23 mouse cellular contexts compared by ENCODE assay signal in the genomic region with DNA sequence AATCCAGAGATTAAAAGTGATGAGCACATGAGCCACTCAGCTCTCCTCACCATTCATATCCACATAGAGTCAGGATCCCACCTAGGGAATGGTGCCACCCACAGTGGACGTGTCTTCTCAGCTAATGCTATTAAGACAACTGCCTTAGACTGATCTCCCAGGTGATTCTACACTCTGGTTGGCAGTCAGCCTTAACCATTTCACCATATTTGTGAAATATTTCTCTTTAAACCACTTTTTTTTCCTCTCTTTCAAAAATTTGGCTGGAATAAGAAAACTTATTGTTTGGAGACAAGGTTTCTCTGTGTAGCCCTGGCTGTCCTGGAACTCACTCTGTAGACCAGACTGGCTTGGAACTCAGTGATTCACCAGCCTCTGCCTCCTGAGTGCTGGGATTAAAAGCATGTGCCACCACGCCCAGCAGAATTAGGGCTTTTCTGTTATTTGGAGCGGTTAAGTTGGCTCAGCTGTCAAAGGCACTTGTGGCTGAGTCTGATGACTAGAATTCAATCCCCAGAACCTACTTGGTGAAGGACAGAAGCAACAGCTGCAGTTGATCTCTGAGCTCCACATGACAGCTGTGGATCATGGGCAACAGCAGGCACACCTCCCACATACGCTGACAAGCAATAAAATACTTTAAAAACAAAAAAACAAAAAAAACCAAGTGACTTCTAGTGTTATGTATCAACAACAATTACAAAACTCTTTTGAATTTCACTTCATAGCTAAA. TPM values are rescaled to one million over a fixed set of nuclear protein-coding genes. Genes with fewer than 3 reads are reported as not detected.
A peak's percentile ranks its signal among the peaks of the same experiment; 100 is the strongest.
DNase-seq lines count a peak whose midpoint lies in the region; ATAC-seq and TF ChIP-seq lines count a peak whose summit lies in the region.
"Had no signal": no experiment of that assay in that cellular context is flagged by ENCODE, and none has a peak within 500 bp of the region (broad histone marks: within the 10 kb centered on the region; RNA-seq: fewer than 3 reads in every experiment).

No protein-coding gene starts in this region.

- H3ac ChIP-seq in C2C12 (ENCODE audit: control insufficient read depth, insufficient read length, low read depth), result no peak overlapping the region

- no peak overlapping the region for H3K9ac ChIP-seq in lung, postnatal 0 days (replicated peaks; ENCODE audit: low read depth)
- H3K9ac ChIP-seq: embryonic facial prominence, embryonic 13.5 days; forebrain, embryonic 12.5 days; heart, embryonic 15.5 days; hindbrain, embryonic 13.5 days had no signal

- ATAC-seq in lung, postnatal 0 days, result peak; percentile 67
- ATAC-seq: CD4-positive, CD25-positive, alpha-beta regulatory T cell, adult 4 months; forebrain, embryonic 16.5 days; hindbrain, postnatal 0 days had no signal

- peak; percentile 56; the same call in 1 of the 2 replicates for TF ChIP-seq EP300 in lung, postnatal 0 days (IDR thresholded peaks at IDR 0.05)

- H3K9me3 ChIP-seq in lung, postnatal 0 days (ENCODE audit: low read length), result no peaks in the 10 kb centered on the region
- H3K9me3 ChIP-seq: forebrain, embryonic 12.5 days; heart, embryonic 15.5 days; hindbrain, embryonic 13.5 days had no signal

- peak; percentile 88 for DNase-seq in lung, postnatal 0 days (ENCODE audit: low spot score)
- no peak for DNase-seq in lung, postnatal 25 days (ENCODE audit: low spot score)
- peak; percentile 55 for DNase-seq in adipocyte (ENCODE audit: low spot score)
- DNase-seq in lung, postnatal 36 days, result peak; percentile 62
- DNase-seq in cerebellum, adult 9-11 months, result no peak
- DNase-seq in kidney, adult 2 months, result no peak
- DNase-seq: adrenal gland, postnatal 10 days; cerebellum, adult 11 months; cerebellum, adult 8-10 months; cerebellum, postnatal 25 days; gastrocnemius, postnatal 14 days; heart, adult 2 months; heart, postnatal 14 days had no signal

- 75% methylated on average over 4 of the region's 4 CpGs for whole genome bisulfite sequencing in lung, postnatal 0 days
- 90% methylated on average over 4 of the region's 4 CpGs for WGBS in kidney, adult 2 months

- TF ChIP-seq POLR2A in kidney, adult 2 months (IDR thresholded peaks at IDR 0.05; ENCODE audit: low read depth, low read length), result no peak

- H3K27me3 ChIP-seq in lung, postnatal 0 days (replicated peaks; ENCODE audit: insufficient read depth, low read length), result no peaks in the 10 kb centered on the region
- no peaks in the 10 kb centered on the region for H3K27me3 ChIP-seq in C2C12 (ENCODE audit: control insufficient read depth, insufficient read depth, insufficient read length)
- no peaks in the 10 kb centered on the region for H3K27me3 ChIP-seq in kidney, adult 2 months (replicated peaks; ENCODE audit: control insufficient read depth, insufficient read depth, low read length)

- H3K4me3 ChIP-seq in lung, postnatal 0 days (ENCODE audit: low read depth, low read length), result no peak overlapping the region
- H3K4me3 ChIP-seq in C2C12 (ENCODE audit: insufficient read depth, poor library complexity, severe bottlenecking), result no peak overlapping the region
- H3K4me3 ChIP-seq in kidney, adult 2 months (ENCODE audit: insufficient read depth, low read depth, low read length), result no peak overlapping the region
- H3K4me3 ChIP-seq: embryonic facial prominence, embryonic 13.5 days; forebrain, embryonic 12.5 days; heart, adult 2 months; heart, embryonic 15.5 days; hindbrain, embryonic 13.5 days had no signal

- peaks cover 5% of the 10 kb centered on the region; the same call in 1 of the 2 replicates for H3K4me1 ChIP-seq in lung, postnatal 0 days (ENCODE audit: insufficient read depth, low read depth, low read length)
- no peaks in the 10 kb centered on the region for H3K4me1 ChIP-seq in kidney, adult 2 months (ENCODE audit: control insufficient read depth, insufficient read depth, low read length)

- no peak overlapping the region for H3K4me2 ChIP-seq in lung, postnatal 0 days (replicated peaks; ENCODE audit: low read depth, low read length)
- H3K4me2 ChIP-seq: embryonic facial prominence, embryonic 13.5 days; forebrain, embryonic 12.5 days; heart, embryonic 11.5 days; heart, embryonic 15.5 days; hindbrain, embryonic 13.5 days had no signal

- no peaks in the 10 kb centered on the region for H3K36me3 ChIP-seq in lung, postnatal 0 days (ENCODE audit: insufficient read depth, low read length)
- no peaks in the 10 kb centered on the region for H3K36me3 ChIP-seq in C2C12 (ENCODE audit: control insufficient read depth, insufficient read depth)
- H3K36me3 ChIP-seq in kidney, adult 2 months (ENCODE audit: control insufficient read depth, insufficient read depth, low read length), result no peaks in the 10 kb centered on the region
- H3K36me3 ChIP-seq: embryonic facial prominence, embryonic 13.5 days; forebrain, embryonic 12.5 days; G1E; heart, embryonic 15.5 days; hindbrain, embryonic 13.5 days had no signal

- H3K79me2 ChIP-seq in C2C12 (ENCODE audit: control insufficient read depth, insufficient read depth), result no peaks in the 10 kb centered on the region

- no peak for TF ChIP-seq CTCF in lung, postnatal 0 days (IDR thresholded peaks at IDR 0.05)
- TF ChIP-seq CTCF in C2C12 (IDR thresholded peaks at IDR 0.05; ENCODE audit: control insufficient read depth, insufficient read depth, insufficient read length), result no peak
- no peak for TF ChIP-seq CTCF in kidney, adult 2 months (conservative IDR thresholded peaks at IDR 0.05; ENCODE audit: insufficient read depth, insufficient read length, low read depth, low read length)

- H3K79me3 ChIP-seq in C2C12 (ENCODE audit: low read depth), result no peaks in the 10 kb centered on the region

- H3K27ac ChIP-seq in lung, postnatal 0 days (ENCODE audit: low read length), result 0 out of 2 replicates have a peak overlapping the region, but pooled peaks have one; percentile 26
- H3K27ac ChIP-seq in kidney, adult 2 months (ENCODE audit: insufficient read depth, low read depth, low read length), result no peak overlapping the region
- H3K27ac ChIP-seq: embryonic facial prominence, embryonic 13.5 days; forebrain, embryonic 12.5 days; heart, adult 2 months; heart, embryonic 15.5 days; hindbrain, embryonic 13.5 days; hindbrain, postnatal 0 days had no signal

TF ChIP-seq in C2C12, 6 proteins besides CTCF, POLR2A, EP300 and RAD21:
- TF ChIP-seq FOSL1 (IDR thresholded peaks at IDR 0.05; ENCODE audit: insufficient read depth, low read length, poor library complexity, severe bottlenecking), result no peak
- no peak for TF ChIP-seq CEBPB (IDR thresholded peaks at IDR 0.05; ENCODE audit: low read depth)
- TF ChIP-seq MYOG (IDR thresholded peaks at IDR 0.05; ENCODE audit: control insufficient read depth, extremely low read depth, insufficient read length), result no peak
- TF ChIP-seq MYOD1 (IDR thresholded peaks at IDR 0.05; ENCODE audit: control insufficient read depth, insufficient read length, low read depth), result peak; percentile 99
- no peak for TF ChIP-seq MAX (IDR thresholded peaks at IDR 0.05)
- TF ChIP-seq USF1 (IDR thresholded peaks at IDR 0.05; ENCODE audit: low read depth), result no peak

RNA-seq across cellular contexts. Expression of a gene that starts 3.6 kb away (rescaled TPM):
- polyA plus RNA-seq in lung, postnatal 0 days (2015; fragmentation: Nextera tagmentation; extraction: Ambion mirVana), result 32.7 and 37.9 TPM in 2 replicates
- polyA plus RNA-seq in C2C12 (2012; fragmentation: generic; extraction: Trizol), result 78.8 TPM
- 8.3 and 11.2 TPM in 2 replicates for polyA plus RNA-seq in kidney, adult 2 months (2012; rRNA removed)
- polyA plus RNA-seq: G1E had no signal

RNA-seq across cellular contexts. Expression of a gene that starts 54.0 kb away (rescaled TPM):
- polyA plus RNA-seq in lung, postnatal 0 days (2015; fragmentation: Nextera tagmentation; extraction: Ambion mirVana), result 0.76 and 1.1 TPM in 2 replicates
- not detected for polyA plus RNA-seq in C2C12 (2012; fragmentation: generic; extraction: Trizol)
- polyA plus RNA-seq in kidney, adult 2 months (2012; rRNA removed), result 2.9 and 4.0 TPM in 2 replicates
- polyA plus RNA-seq: G1E had no signal

Comparison
In these comparisons a context has a peak if more than half of its experiments do, and no peak if none do; other contexts are left out.
1. DNase-seq: peak in lung, postnatal 0 days (single experiment), adipocyte (single experiment) and lung, postnatal 36 days (single experiment); none in lung, postnatal 25 days (single experiment), cerebellum, adult 9-11 months (single experiment) and kidney, adult 2 months (single experiment).